Mouse (Mus musculus): ENCODE results near the gene Mrpl20. TPM values are rescaled to one million over a fixed set of nuclear protein-coding genes. Genes with fewer than 3 reads are reported as not detected.
A peak's percentile ranks its signal among the peaks of the same experiment; 100 is the strongest.

Mrpl20 gene
- polyA plus RNA-seq, 1 experiment from 2014 or later, result 141 TPM

GRCm38 (mm10) chr4:155803340-155804041 lies 813 bp downstream of the Mrpl20 start:
- H3K27me3 ChIP-seq, result peaks cover 18% of the 10 kb centered on the region; the same call in 1 of the 2 replicates
- H3K36me3 ChIP-seq (replicated peaks), result peaks cover 33% of the 10 kb centered on the region
- WGBS (ENCODE audit: insufficient replicate concordance), result under 1% methylated on average over 58 of the region's 58 CpGs
- peak overlapping the region; percentile 79 for H3K9ac ChIP-seq
- peak overlapping the region; percentile 76 for H3K4me3 ChIP-seq (replicated peaks)
- peak overlapping the region; percentile 87 for H3K4me2 ChIP-seq
- H3K9me3 ChIP-seq (replicated peaks), result no peaks in the 10 kb centered on the region
- ATAC-seq (ENCODE audit: insufficient read depth), result peak; percentile 99
- H3K4me1 ChIP-seq (replicated peaks), result peaks cover 31% of the 10 kb centered on the region
- peak overlapping the region; percentile 87 for H3K27ac ChIP-seq (replicated peaks)

GRCm38 (mm10) chr4:155807841-155808240 lies 5.2 kb downstream of the Mrpl20 start:
- Histone ChIP-seq H3K36me3 (replicated peaks) (peaks cover 61% of the 10 kb centered on the region), H3K9ac (no peak overlapping the region), H3K4me2 (no peak overlapping the region), H3K27me3 (no peaks in the 10 kb centered on the region), H3K4me3 (replicated peaks) (no peak overlapping the region), H3K27ac (replicated peaks) (no peak overlapping the region), H3K9me3 (replicated peaks) (no peaks in the 10 kb centered on the region), H3K4me1 (replicated peaks) (peaks cover 34% of the 10 kb centered on the region)
- no peak for ATAC-seq (ENCODE audit: insufficient read depth)
- WGBS (ENCODE audit: insufficient replicate concordance), result 79% methylated on average over 3 of the region's 3 CpGs

- Histone ChIP-seq H3K27me3 (no peaks in the 10 kb centered on the region), H3K4me1 (replicated peaks) (peaks cover 34% of the 10 kb centered on the region), H3K36me3 (replicated peaks) (peaks cover 79% of the 10 kb centered on the region), H3K9me3 (replicated peaks) (no peaks in the 10 kb centered on the region), H3K4me3 (replicated peaks) (peak within 1 kb of the TSS; percentile 96), H3K9ac (peak within 1 kb of the TSS; percentile 99), H3K27ac (replicated peaks) (peak within 1 kb of the TSS; percentile 89), H3K4me2 (peak within 1 kb of the TSS; percentile 78)
- WGBS (ENCODE audit: insufficient replicate concordance), result under 1% methylated on average over 59 of the region's 60 CpGs
- ATAC-seq (ENCODE audit: insufficient read depth), result peak; percentile 99
These were observed 9.4 kb downstream of the Mrpl20 start, which contains the start of gene Ccnl2 for GRCm38 (mm10) chr4:155811929-155812664. Gene Ccnl2, plus strand, starts transcription at chr4:155812489.

- peaks cover 79% of the 10 kb centered on the region for H3K36me3 ChIP-seq (replicated peaks)
- peak; percentile 47 for ATAC-seq (ENCODE audit: insufficient read depth)
These were observed 10.0 kb downstream of the Mrpl20 start for GRCm38 (mm10) chr4:155812665-155813181.

GRCm38 (mm10) chr4:155817533-155817932 lies 14.9 kb downstream of the Mrpl20 start:
- 81% methylated on average over 4 of the region's 4 CpGs for WGBS (ENCODE audit: insufficient replicate concordance)
- H3K4me3 ChIP-seq (replicated peaks), result no peak overlapping the region
- peaks cover 91% of the 10 kb centered on the region for H3K36me3 ChIP-seq (replicated peaks)
- no peak overlapping the region for H3K4me2 ChIP-seq
- no peak for ATAC-seq (ENCODE audit: insufficient read depth)
- no peaks in the 10 kb centered on the region for H3K9me3 ChIP-seq (replicated peaks)
- H3K4me1 ChIP-seq (replicated peaks), result peaks cover 25% of the 10 kb centered on the region
- H3K9ac ChIP-seq, result no peak overlapping the region
- no peaks in the 10 kb centered on the region for H3K27me3 ChIP-seq
- no peak overlapping the region for H3K27ac ChIP-seq (replicated peaks)

More at GRCm38 (mm10) chr4:155812665-155813181, 10.0 kb downstream of the Mrpl20 start:
- no peaks in the 10 kb centered on the region for H3K27me3 ChIP-seq
- H3K9me3 ChIP-seq (replicated peaks), result no peaks in the 10 kb centered on the region
- peak overlapping the region; percentile 96 for H3K4me3 ChIP-seq (replicated peaks)
- WGBS (ENCODE audit: insufficient replicate concordance), result under 1% methylated on average over 49 of the region's 49 CpGs
- peaks cover 34% of the 10 kb centered on the region for H3K4me1 ChIP-seq (replicated peaks)
- H3K4me2 ChIP-seq, result peak overlapping the region; percentile 74
- H3K27ac ChIP-seq (replicated peaks), result peak overlapping the region; percentile 89
- peak overlapping the region; percentile 99 for H3K9ac ChIP-seq

- no peaks in the 10 kb centered on the region; the same call in 1 of the 2 replicates for H3K4me1 ChIP-seq (replicated peaks)
- no peak overlapping the region for H3K27ac ChIP-seq (replicated peaks)
- H3K4me3 ChIP-seq (replicated peaks), result no peak overlapping the region
- no peak overlapping the region for H3K4me2 ChIP-seq
- no peak for ATAC-seq (ENCODE audit: insufficient read depth)
- H3K36me3 ChIP-seq (replicated peaks), result peaks cover 96% of the 10 kb centered on the region
- H3K27me3 ChIP-seq, result no peaks in the 10 kb centered on the region
- H3K9me3 ChIP-seq (replicated peaks), result no peaks in the 10 kb centered on the region
- 77% methylated on average over 7 of the region's 7 CpGs for WGBS (ENCODE audit: insufficient replicate concordance)
- no peak overlapping the region for H3K9ac ChIP-seq
These were observed 18.3 kb downstream of the Mrpl20 start for GRCm38 (mm10) chr4:155821025-155821424.

GRCm38 (mm10) chr4:155823443-155823842 lies 20.8 kb downstream of the Mrpl20 start:
- 94% methylated on average over 16 of the region's 16 CpGs for WGBS (ENCODE audit: insufficient replicate concordance)

GRCm38 (mm10) chr4:155829866-155830265 lies 27.2 kb downstream of the Mrpl20 start:
- ATAC-seq (ENCODE audit: insufficient read depth), result no peak
- Histone ChIP-seq H3K9me3 (replicated peaks) (no peaks in the 10 kb centered on the region), H3K27ac (replicated peaks) (no peak overlapping the region), H3K27me3 (no peaks in the 10 kb centered on the region), H3K4me3 (replicated peaks) (no peak overlapping the region), H3K4me2 (no peak overlapping the region), H3K9ac (no peak overlapping the region), H3K36me3 (replicated peaks) (peaks cover 45% of the 10 kb centered on the region), H3K4me1 (replicated peaks) (peaks cover 33% of the 10 kb centered on the region)
- 87% methylated on average over 4 of the region's 4 CpGs for WGBS (ENCODE audit: insufficient replicate concordance)

More at GRCm38 (mm10) chr4:155823443-155823842, 20.8 kb downstream of the Mrpl20 start:
- H3K9ac ChIP-seq, result no peak overlapping the region
- H3K36me3 ChIP-seq (replicated peaks), result peaks cover 95% of the 10 kb centered on the region
- H3K9me3 ChIP-seq (replicated peaks), result no peaks in the 10 kb centered on the region
- H3K27me3 ChIP-seq, result no peaks in the 10 kb centered on the region
- H3K4me3 ChIP-seq (replicated peaks), result no peak overlapping the region
- no peak for ATAC-seq (ENCODE audit: insufficient read depth)
- no peak overlapping the region for H3K4me2 ChIP-seq
- H3K27ac ChIP-seq (replicated peaks), result no peak overlapping the region
- no peaks in the 10 kb centered on the region for H3K4me1 ChIP-seq (replicated peaks)

GRCm38 (mm10) chr4:155830596-155830995 lies 27.9 kb downstream of the Mrpl20 start:
- Histone ChIP-seq H3K27me3 (no peaks in the 10 kb centered on the region), H3K4me3 (replicated peaks) (peak overlapping the region; percentile 93), H3K4me1 (replicated peaks) (peaks cover 33% of the 10 kb centered on the region), H3K27ac (replicated peaks) (peak overlapping the region; percentile 93), H3K9ac (peak overlapping the region; percentile 89; the same call in 1 of the 2 replicates), H3K9me3 (replicated peaks) (no peaks in the 10 kb centered on the region), H3K4me2 (peak overlapping the region; percentile 90), H3K36me3 (replicated peaks) (peaks cover 38% of the 10 kb centered on the region)
- ATAC-seq (ENCODE audit: insufficient read depth), result no peak
- WGBS (ENCODE audit: insufficient replicate concordance), result 49% methylated on average over 8 of the region's 8 CpGs

GRCm38 (mm10) chr4:155831205-155831766 lies 28.6 kb downstream of the Mrpl20 start, which contains the start of gene Aurkaip1:
Gene Aurkaip1, plus strand, starts transcription at chr4:155831272.
- peak within 1 kb of the TSS; percentile 90 for H3K4me2 ChIP-seq
- H3K9ac ChIP-seq, result peak within 1 kb of the TSS; percentile 89
- under 1% methylated on average over 49 of the region's 49 CpGs for WGBS (ENCODE audit: insufficient replicate concordance)
- H3K9me3 ChIP-seq (replicated peaks), result no peaks in the 10 kb centered on the region
- ATAC-seq (ENCODE audit: insufficient read depth), result peak; percentile 97
- peaks cover 33% of the 10 kb centered on the region for H3K4me1 ChIP-seq (replicated peaks)
- H3K27ac ChIP-seq (replicated peaks), result peak within 1 kb of the TSS; percentile 93
- no peaks in the 10 kb centered on the region for H3K27me3 ChIP-seq
- peaks cover 34% of the 10 kb centered on the region for H3K36me3 ChIP-seq (replicated peaks)
- H3K4me3 ChIP-seq (replicated peaks), result peak within 1 kb of the TSS; percentile 93
